Mouse (Mus musculus) forebrain, embryonic 12.5 days (tissue): ENCODE data around the gene Tmem63a. TPM values are rescaled to one million over a fixed set of nuclear protein-coding genes. Genes with fewer than 3 reads are reported as not detected.
"Not testable (repeated sequence)": the region's sequence is repeated elsewhere in the genome, so short reads cannot be mapped to it uniquely, and the experiment has no call there.

Source experiments
- ATAC-seq: fragments of 200-750 bp; cut with Nextera tagmentation; 2 replicates; pipeline ENCODE4 v1.8.0; 2017; ENCODE audit warnings: moderate TSS enrichment; ENCODE audit not compliant: low FRiP score
- H3K27ac ChIP-seq: fragments of 300-500 bp; sonication (generic); 2 replicates; pipeline ENCODE4 v1.5.1; 2016; ENCODE audit warnings: mild to moderate bottlenecking
- H3K27me3 ChIP-seq: fragments of 300-500 bp; sonication (generic); 2 replicates; pipeline ENCODE4 v1.6.1; 2016; ENCODE audit warnings: mild to moderate bottlenecking
- H3K36me3 ChIP-seq: fragments of 300-500 bp; sonication (generic); replicated peaks from 2 replicates; pipeline ENCODE4 v1.6.1; 2016; ENCODE audit warnings: mild to moderate bottlenecking
- H3K4me1 ChIP-seq: fragments of 300-500 bp; sonication (generic); 2 replicates; pipeline ENCODE4 v1.6.1; 2016
- H3K4me2 ChIP-seq: fragments of 300-500 bp; sonication (generic); 2 replicates; pipeline ENCODE4 v1.6.1; 2016; ENCODE audit warnings: mild to moderate bottlenecking, moderate library complexity
- H3K4me3 ChIP-seq: fragments of 300-500 bp; sonication (generic); replicated peaks from 2 replicates; pipeline ENCODE4 v1.5.1; 2016; ENCODE audit warnings: mild to moderate bottlenecking
- H3K9ac ChIP-seq: fragments of 300-500 bp; sonication (generic); 2 replicates; pipeline ENCODE4 v1.6.1; 2016; ENCODE audit warnings: mild to moderate bottlenecking
- H3K9me3 ChIP-seq: fragments of 300-500 bp; sonication (generic); 2 replicates; pipeline ENCODE4 v1.6.1; 2016
- WGBS: fragments of 180-500 bp; shearing (Covaris S2); methylation state at CpG from one replicate; pipeline ENCODE4 v1.1.7; 2016; 5-methylcytosine and 5-hydroxymethylcytosine counted together
- polyA plus RNA-seq: library from polyadenylated mRNA; unstranded; fragments of >200 nt; fragmentation: Nextera tagmentation; extraction: Ambion mirVana; gene quantifications from 2 replicates; pipeline ENCODE4 v1.2.1, GENCODE M21; 2016

The Tmem63a gene
- 2.0 and 2.4 TPM in 2 replicates for polyA plus RNA-seq

GRCm38 (mm10) chr1:180942166-180943031 is at the start of gene Tmem63a:
Tmem63a (plus strand) TSS chr1:180942344.
- Histone ChIP-seq H3K4me3 (peak within 1 kb of the TSS; percentile 76), H3K4me1 (peaks cover 23% of the 10 kb centered on the region), H3K27ac (no peak within 1 kb of the TSS), H3K9ac (peak within 1 kb of the TSS; percentile 56), H3K9me3 (no peaks in the 10 kb centered on the region), H3K27me3 (peaks cover 69% of the 10 kb centered on the region), H3K36me3 (no peaks in the 10 kb centered on the region), H3K4me2 (peak within 1 kb of the TSS; percentile 93)
- under 1% methylated on average over 73 of the region's 73 CpGs for WGBS
- peak; percentile 60; the same call in 1 of the 2 replicates for ATAC-seq

DNA sequence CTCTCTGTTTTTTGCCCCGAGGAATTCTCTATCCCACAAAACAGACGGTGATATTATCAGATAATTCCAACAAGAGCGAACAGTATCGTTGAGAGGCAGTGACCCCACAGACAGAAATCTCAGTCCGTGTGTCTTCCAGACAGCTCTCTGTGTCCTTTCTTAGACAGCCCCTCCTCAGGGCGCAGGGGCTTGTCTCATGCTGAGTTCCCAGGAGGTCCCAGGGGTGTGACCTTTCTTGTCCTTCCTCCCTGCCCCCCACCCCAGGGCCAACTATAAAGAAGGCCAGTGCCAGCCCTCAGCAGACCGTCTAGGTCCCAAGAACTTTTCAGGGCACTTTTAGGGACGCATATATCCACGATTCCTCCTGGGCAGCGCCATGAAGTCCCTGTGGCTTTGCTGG is 49.3 kb upstream of the Tmem63a start, which contains the start of gene Lefty2:
Gene Lefty2 (plus strand): TSS at position 301 of the 400 bp plus-strand sequence.
- Histone ChIP-seq H3K36me3 (no peaks in the 10 kb centered on the region), H3K27ac (no peak within 1 kb of the TSS), H3K4me2 (no peak within 1 kb of the TSS), H3K4me3 (no peak within 1 kb of the TSS), H3K9me3 (no peaks in the 10 kb centered on the region), H3K4me1 (peaks cover 17% of the 10 kb centered on the region), H3K27me3 (peaks cover 48% of the 10 kb centered on the region), H3K9ac (no peak within 1 kb of the TSS)
- WGBS = 66% methylated on average over 10 of the region's 10 CpGs
- no peak for ATAC-seq

- peak overlapping the region; percentile 42 for H3K4me2 ChIP-seq
- H3K4me3 ChIP-seq = peak overlapping the region; percentile 23
- not testable (repeated sequence) for H3K9ac ChIP-seq, H3K36me3 ChIP-seq, ATAC-seq, H3K27ac ChIP-seq, H3K9me3 ChIP-seq, H3K4me1 ChIP-seq
- peaks cover 41% of the 10 kb centered on the region for H3K27me3 ChIP-seq
- 5% methylated on average over 50 of the region's 51 CpGs for WGBS
Observed at GRCm38 (mm10) chr1:180894088-180894987, 47.8 kb upstream of the Tmem63a start.

- WGBS = under 1% methylated on average over 4 of the region's 4 CpGs
- H3K27me3 ChIP-seq = no peaks in the 10 kb centered on the region
Observed at GRCm38 (mm10) chr1:180901107-180901506, 41.0 kb upstream of the Tmem63a start.

DNA sequence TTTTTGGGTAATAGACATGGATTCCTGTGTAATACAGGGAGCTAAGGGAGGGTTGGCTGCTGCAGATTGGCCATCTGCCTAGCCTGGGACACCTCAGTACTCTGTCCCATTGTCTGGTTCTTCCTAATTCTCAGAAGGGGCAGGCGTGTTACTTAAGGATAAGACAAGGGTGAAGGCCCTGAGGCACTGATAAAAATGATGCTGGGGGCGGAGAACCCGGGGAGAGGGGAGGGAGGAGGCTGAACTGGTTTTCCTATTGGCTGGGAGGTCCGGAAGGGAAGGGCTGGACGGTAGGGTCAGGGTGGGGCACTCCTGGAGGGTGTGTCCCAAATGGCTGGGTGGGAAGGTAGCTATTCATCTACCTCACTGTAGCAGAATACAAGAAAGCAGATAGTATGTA is 39.2 kb upstream of the Tmem63a start:
- no peak for ATAC-seq
- H3K27me3 ChIP-seq = no peaks in the 10 kb centered on the region
- no peak overlapping the region for H3K4me2 ChIP-seq
- H3K4me1 ChIP-seq = peaks cover 21% of the 10 kb centered on the region
- H3K4me3 ChIP-seq = no peak overlapping the region
- 39% methylated on average over 5 of the region's 5 CpGs for WGBS
- no peak overlapping the region for H3K9ac ChIP-seq
- H3K36me3 ChIP-seq = peaks cover 20% of the 10 kb centered on the region
- no peak overlapping the region for H3K27ac ChIP-seq
- H3K9me3 ChIP-seq = no peaks in the 10 kb centered on the region

More at GRCm38 (mm10) chr1:180901107-180901506, 41.0 kb upstream of the Tmem63a start:
- peaks cover 4% of the 10 kb centered on the region for H3K36me3 ChIP-seq
- no peak overlapping the region for H3K27ac ChIP-seq
- H3K9ac ChIP-seq = no peak overlapping the region
- no peaks in the 10 kb centered on the region for H3K9me3 ChIP-seq
- no peak overlapping the region for H3K4me2 ChIP-seq
- no peak for ATAC-seq
- no peak overlapping the region for H3K4me3 ChIP-seq
- H3K4me1 ChIP-seq = peaks cover 16% of the 10 kb centered on the region

DNA sequence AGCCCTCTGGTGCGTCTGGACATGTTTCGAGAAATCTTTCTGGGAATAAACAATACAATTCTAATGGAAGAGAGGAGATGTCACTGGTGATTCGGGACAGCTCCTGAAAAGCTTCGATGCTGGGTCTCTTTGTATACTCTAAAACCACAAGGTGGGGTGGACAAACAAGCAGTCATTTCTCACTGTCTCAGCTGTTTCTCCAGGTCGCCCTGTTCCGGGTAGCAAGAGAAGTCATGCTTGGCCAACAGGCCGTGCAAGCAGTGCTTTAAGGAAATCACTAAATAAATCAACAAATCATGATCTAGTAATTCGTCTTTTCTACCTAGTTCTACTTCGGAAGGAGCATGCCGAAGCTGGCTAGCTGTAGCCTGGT is 38.5 kb upstream of the Tmem63a start:
- peak overlapping the region; percentile 81 for H3K4me2 ChIP-seq
- H3K27ac ChIP-seq = peak overlapping the region; percentile 62; the same call in 1 of the 2 replicates
- 44% methylated on average over 10 of the region's 10 CpGs for WGBS
- peak overlapping the region; percentile 84 for H3K4me3 ChIP-seq
- peaks cover 28% of the 10 kb centered on the region for H3K36me3 ChIP-seq
- H3K27me3 ChIP-seq = no peaks in the 10 kb centered on the region
- peak overlapping the region; percentile 36; the same call in 1 of the 2 replicates for H3K9ac ChIP-seq
- peak; percentile 3; the same call in 1 of the 2 replicates for ATAC-seq
- H3K9me3 ChIP-seq = no peaks in the 10 kb centered on the region
- peaks cover 21% of the 10 kb centered on the region for H3K4me1 ChIP-seq

GRCm38 (mm10) chr1:180904039-180904814 is 37.9 kb upstream of the Tmem63a start, which contains the start of gene Pycr2:
Pycr2 (plus strand) TSS chr1:180904293.
- Histone ChIP-seq H3K9ac (peak within 1 kb of the TSS; percentile 86), H3K4me1 (peaks cover 21% of the 10 kb centered on the region), H3K36me3 (peaks cover 34% of the 10 kb centered on the region), H3K4me3 (peak within 1 kb of the TSS; percentile 84), H3K27ac (peak within 1 kb of the TSS; percentile 84), H3K9me3 (no peaks in the 10 kb centered on the region), H3K27me3 (no peaks in the 10 kb centered on the region), H3K4me2 (peak within 1 kb of the TSS; percentile 81)
- WGBS = under 1% methylated on average over 52 of the region's 52 CpGs
- ATAC-seq = peak; percentile 100

DNA sequence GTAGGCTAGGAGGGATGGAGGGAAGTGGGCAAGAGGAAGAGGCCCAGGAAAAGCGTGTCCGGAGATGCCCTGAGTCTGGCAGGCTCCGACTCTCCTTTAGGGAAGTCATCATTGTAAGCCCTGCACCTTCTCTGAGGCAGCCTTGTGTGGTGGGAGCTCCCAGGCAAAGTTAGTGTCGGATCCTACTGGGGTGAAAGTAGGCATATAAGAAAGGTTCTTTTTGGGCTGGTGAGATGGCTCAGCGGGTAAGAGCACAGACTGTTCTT is 37.4 kb upstream of the Tmem63a start:
- WGBS = 4% methylated on average over 5 of the region's 5 CpGs
- H3K27ac ChIP-seq = no peak overlapping the region

DNA sequence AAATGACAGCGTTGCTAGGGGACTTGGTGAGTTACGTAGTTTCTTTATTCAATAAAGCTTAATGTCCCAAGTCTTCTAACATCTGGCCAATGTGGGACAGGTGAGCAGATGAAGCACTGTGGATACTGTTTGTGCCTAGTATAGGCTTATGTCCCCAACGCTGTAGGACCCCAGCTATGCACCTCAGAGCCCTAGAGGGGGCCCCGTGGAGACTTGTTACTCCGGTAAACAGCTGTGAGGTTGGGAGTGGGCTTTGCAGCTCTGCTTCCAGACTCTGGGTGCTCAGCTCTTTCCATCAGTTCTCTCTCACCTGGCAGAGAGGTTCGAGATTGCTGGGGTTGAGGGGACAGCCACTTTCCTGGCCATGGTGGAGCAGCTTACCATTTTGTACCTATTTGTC is 36.8 kb upstream of the Tmem63a start:
- Histone ChIP-seq H3K27ac (no peak overlapping the region), H3K9me3 (no peaks in the 10 kb centered on the region), H3K9ac (peak overlapping the region; percentile 86), H3K36me3 (peaks cover 34% of the 10 kb centered on the region), H3K4me1 (peaks cover 21% of the 10 kb centered on the region), H3K27me3 (no peaks in the 10 kb centered on the region), H3K4me3 (peak overlapping the region; percentile 84), H3K4me2 (peak overlapping the region; percentile 81)
- 66% methylated on average over 6 of the region's 6 CpGs for WGBS
- no peak for ATAC-seq

More for the DNA sequence above, 37.4 kb upstream of the Tmem63a start:
- Histone ChIP-seq H3K9ac (peak overlapping the region; percentile 86), H3K4me1 (peaks cover 21% of the 10 kb centered on the region), H3K4me3 (peak overlapping the region; percentile 84), H3K4me2 (peak overlapping the region; percentile 81), H3K9me3 (no peaks in the 10 kb centered on the region), H3K27me3 (no peaks in the 10 kb centered on the region), H3K36me3 (peaks cover 34% of the 10 kb centered on the region)
- no peak for ATAC-seq

DNA sequence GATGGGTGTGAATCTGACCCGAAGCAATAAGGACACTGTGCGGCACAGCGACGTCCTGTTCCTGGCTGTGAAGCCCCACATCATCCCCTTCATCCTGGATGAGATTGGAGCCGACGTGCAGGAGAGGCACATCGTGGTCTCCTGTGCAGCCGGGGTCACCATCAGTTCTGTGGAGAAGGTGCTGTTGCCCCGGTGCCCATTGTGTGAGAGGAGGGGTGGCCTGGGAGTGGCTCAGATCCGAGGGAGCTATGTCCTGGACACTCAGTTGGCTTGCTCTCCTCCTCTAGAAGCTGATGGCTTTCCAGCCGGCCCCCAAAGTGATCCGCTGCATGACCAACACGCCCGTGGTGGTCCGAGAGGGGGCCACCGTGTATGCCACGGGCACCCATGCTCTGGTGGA is 36.3 kb upstream of the Tmem63a start:
- WGBS = 95% methylated on average over 17 of the region's 17 CpGs
- peaks cover 34% of the 10 kb centered on the region for H3K36me3 ChIP-seq
- peaks cover 21% of the 10 kb centered on the region for H3K4me1 ChIP-seq
- no peaks in the 10 kb centered on the region for H3K9me3 ChIP-seq
- peak overlapping the region; percentile 81 for H3K4me2 ChIP-seq
- 0 out of 2 replicates have a peak, but pooled peaks cover 2% of the 10 kb centered on the region for H3K27me3 ChIP-seq
- no peak overlapping the region for H3K4me3 ChIP-seq
- no peak overlapping the region for H3K27ac ChIP-seq
- 0 out of 2 replicates have a peak overlapping the region, but pooled peaks have one; percentile 86 for H3K9ac ChIP-seq
- ATAC-seq = no peak

DNA sequence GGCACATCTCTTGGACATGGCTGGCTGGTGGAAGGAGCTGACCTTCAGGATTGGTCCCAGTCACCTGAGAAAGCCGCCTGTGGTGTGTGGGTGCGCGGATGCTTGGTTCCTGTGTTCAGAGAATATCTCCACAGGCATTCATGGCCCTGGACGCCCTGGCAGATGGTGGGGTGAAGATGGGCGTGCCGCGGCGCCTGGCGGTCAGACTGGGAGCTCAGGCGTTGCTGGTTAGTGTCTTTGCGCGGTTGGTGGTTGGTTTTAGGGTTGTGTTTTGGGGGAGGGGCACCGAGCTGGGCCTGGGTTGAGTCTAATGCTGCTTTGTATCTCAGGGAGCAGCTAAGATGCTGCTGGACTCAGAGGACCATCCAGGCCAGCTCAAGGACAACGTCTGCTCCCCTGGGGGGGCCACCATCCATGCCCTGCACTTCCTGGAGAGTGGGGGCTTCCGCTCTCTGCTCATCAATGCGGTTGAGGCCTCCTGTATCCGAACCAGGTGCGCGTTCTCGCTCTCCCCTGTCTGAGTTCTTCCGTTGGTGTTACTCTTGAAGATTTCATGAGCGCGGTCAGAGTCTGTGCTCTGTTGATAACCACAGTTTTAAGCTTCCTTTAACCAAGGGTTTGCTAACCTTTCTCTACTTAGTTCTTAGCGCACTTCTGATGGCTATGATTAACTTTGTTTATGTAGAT is 35.5 kb upstream of the Tmem63a start:
- Histone ChIP-seq H3K4me1 (peaks cover 21% of the 10 kb centered on the region), H3K27ac (no peak overlapping the region), H3K9ac (no peak overlapping the region), H3K9me3 (no peaks in the 10 kb centered on the region), H3K4me3 (no peak overlapping the region), H3K4me2 (no peak overlapping the region), H3K36me3 (peaks cover 34% of the 10 kb centered on the region), H3K27me3 (0 out of 2 replicates have a peak, but pooled peaks cover 2% of the 10 kb centered on the region)
- 93% methylated on average over 24 of the region's 24 CpGs for WGBS
- no peak for ATAC-seq
